ENCODE assay signal across 10 mouse cellular contexts in the genomic region with DNA sequence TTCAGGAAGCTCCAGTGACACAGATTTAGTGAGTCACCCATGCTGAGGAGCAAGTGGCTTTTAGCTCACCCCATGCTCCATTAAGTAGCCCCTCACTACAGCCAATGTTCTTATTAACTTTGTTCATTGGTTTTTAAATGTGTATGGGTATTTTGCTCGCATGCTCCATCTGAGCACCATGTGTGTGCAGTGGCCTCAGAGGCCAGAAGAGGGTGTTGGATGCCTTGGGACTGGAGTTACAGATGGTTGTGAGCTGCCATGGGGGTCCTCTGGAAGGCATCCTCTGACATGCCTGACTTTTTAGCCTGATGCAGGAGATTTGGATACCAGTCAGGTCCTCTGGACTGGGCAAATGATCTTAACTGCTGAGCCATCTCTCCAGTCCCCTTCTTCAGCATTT. TPM values are rescaled to one million over a fixed set of nuclear protein-coding genes. Genes with fewer than 3 reads are reported as not detected.
A peak's percentile ranks its signal among the peaks of the same experiment; 100 is the strongest.
DNase-seq lines count a peak whose midpoint lies in the region; ATAC-seq and TF ChIP-seq lines count a peak whose summit lies in the region.
"Had no signal": no experiment of that assay in that cellular context is flagged by ENCODE, and none has a peak within 500 bp of the region (broad histone marks: within the 10 kb centered on the region; RNA-seq: fewer than 3 reads in every experiment).

No protein-coding gene starts in this region.

- H3K4me2 ChIP-seq in hindbrain, embryonic 16.5 days (ENCODE audit: low read length), result no peak overlapping the region
- H3K4me2 ChIP-seq in hindbrain, embryonic 14.5 days (replicated peaks), result no peak overlapping the region
- H3K4me2 ChIP-seq: forebrain, embryonic 12.5 days; hindbrain, embryonic 13.5 days had no signal

- WGBS in hindbrain, embryonic 16.5 days, result 89% methylated on average over 1 of the region's 1 CpGs
- WGBS in hindbrain, embryonic 14.5 days, result 61% methylated on average over 1 of the region's 1 CpGs
- WGBS in lung, adult 2 months, result 41% methylated on average over 1 of the region's 1 CpGs
- WGBS in small intestine, adult 2 months, result 85% methylated on average over 1 of the region's 1 CpGs

- ATAC-seq in hindbrain, embryonic 16.5 days, result no peak
- no peak for ATAC-seq in hindbrain, embryonic 14.5 days (ENCODE audit: low FRiP score)

- no peak overlapping the region for H3K9ac ChIP-seq in hindbrain, embryonic 16.5 days (ENCODE audit: low read depth, low read length)
- H3K9ac ChIP-seq in hindbrain, embryonic 14.5 days, result no peak overlapping the region
- H3K9ac ChIP-seq: forebrain, embryonic 12.5 days; hindbrain, embryonic 13.5 days had no signal

- H3K27ac ChIP-seq in hindbrain, embryonic 16.5 days (ENCODE audit: low read depth, low read length), result 0 out of 2 replicates have a peak overlapping the region, but pooled peaks have one; percentile 27
- no peak overlapping the region for H3K27ac ChIP-seq in hindbrain, embryonic 14.5 days
- H3K27ac ChIP-seq in brown adipose tissue, adult 24 weeks (replicated peaks; ENCODE audit: low read depth, low read length), result peak overlapping the region; percentile 30; the same call in 1 of the 2 replicates
- H3K27ac ChIP-seq in small intestine, adult 2 months (ENCODE audit: insufficient read depth, low read depth, low read length), result peak overlapping the region; percentile 31
- H3K27ac ChIP-seq: forebrain, embryonic 12.5 days; hindbrain, embryonic 13.5 days had no signal

- H3K4me1 ChIP-seq in hindbrain, embryonic 16.5 days (ENCODE audit: control insufficient read depth, insufficient read depth, low read depth, low read length), result peaks cover 3% of the 10 kb centered on the region
- H3K4me1 ChIP-seq in hindbrain, embryonic 14.5 days (replicated peaks; ENCODE audit: control insufficient read depth, insufficient read depth, low read length), result peaks cover 4% of the 10 kb centered on the region
- H3K4me1 ChIP-seq in lung, adult 2 months (ENCODE audit: control insufficient read depth, insufficient read depth, low read length), result peaks cover 22% of the 10 kb centered on the region
- peaks cover 3% of the 10 kb centered on the region; the same call in 1 of the 2 replicates for H3K4me1 ChIP-seq in brown adipose tissue, adult 24 weeks (ENCODE audit: control insufficient read depth, insufficient read depth, insufficient read length, low read length)
- peaks cover 6% of the 10 kb centered on the region for H3K4me1 ChIP-seq in small intestine, adult 2 months (ENCODE audit: control insufficient read depth, insufficient read depth, insufficient read length, low read length)

- no peaks in the 10 kb centered on the region for H3K36me3 ChIP-seq in hindbrain, embryonic 16.5 days (ENCODE audit: control insufficient read depth, insufficient read depth, low read length)
- no peaks in the 10 kb centered on the region for H3K36me3 ChIP-seq in hindbrain, embryonic 14.5 days (replicated peaks; ENCODE audit: control insufficient read depth, insufficient read depth)
- H3K36me3 ChIP-seq in small intestine, adult 2 months (ENCODE audit: control insufficient read depth, insufficient read depth, low read length), result no peaks in the 10 kb centered on the region
- H3K36me3 ChIP-seq: forebrain, embryonic 12.5 days; hindbrain, embryonic 13.5 days had no signal

- DNase-seq in hindbrain, embryonic 14.5 days (ENCODE audit: low spot score), result no peak
- no peak for DNase-seq in lung, adult 2 months
- DNase-seq in lung, postnatal 14 days, result no peak
- no peak for DNase-seq in cerebellum, adult 9-10 months
- DNase-seq: cerebellum, postnatal 36 days had no signal

- peak; percentile 26; the same call in 1 of the 2 replicates for TF ChIP-seq CTCF in lung, adult 2 months (IDR thresholded peaks at IDR 0.05; ENCODE audit: insufficient read depth, low read length)
- TF ChIP-seq CTCF in small intestine, adult 2 months (IDR thresholded peaks at IDR 0.05; ENCODE audit: extremely low read depth, insufficient read length, insufficient replicate concordance, low read depth, low read length), result no peak

- H3K9me3 ChIP-seq in hindbrain, embryonic 16.5 days (ENCODE audit: control insufficient read depth, low read length), result no peaks in the 10 kb centered on the region
- H3K9me3 ChIP-seq in hindbrain, embryonic 14.5 days (ENCODE audit: control insufficient read depth, low read length), result no peaks in the 10 kb centered on the region
- H3K9me3 ChIP-seq: forebrain, embryonic 12.5 days; hindbrain, embryonic 13.5 days had no signal

- H3K4me3 ChIP-seq in hindbrain, embryonic 16.5 days (ENCODE audit: low read length), result no peak overlapping the region
- H3K4me3 ChIP-seq in hindbrain, embryonic 14.5 days (replicated peaks; ENCODE audit: low read length), result no peak overlapping the region
- no peak overlapping the region for H3K4me3 ChIP-seq in lung, adult 2 months (replicated peaks; ENCODE audit: extremely low read depth, low read depth, low read length)
- no peak overlapping the region for H3K4me3 ChIP-seq in brown adipose tissue, adult 24 weeks (ENCODE audit: insufficient read depth, low read depth, low read length)
- no peak overlapping the region for H3K4me3 ChIP-seq in small intestine, adult 2 months (ENCODE audit: low read depth, low read length)
- H3K4me3 ChIP-seq: forebrain, embryonic 12.5 days; hindbrain, embryonic 13.5 days had no signal

- no peaks in the 10 kb centered on the region for H3K27me3 ChIP-seq in hindbrain, embryonic 16.5 days (replicated peaks; ENCODE audit: control insufficient read depth, insufficient read depth, low read length)
- H3K27me3 ChIP-seq in hindbrain, embryonic 14.5 days (ENCODE audit: control insufficient read depth, insufficient read depth, low read length), result no peaks in the 10 kb centered on the region
- H3K27me3 ChIP-seq in small intestine, adult 2 months (ENCODE audit: control insufficient read depth, insufficient read depth, low read length), result no peaks in the 10 kb centered on the region
- H3K27me3 ChIP-seq: forebrain, embryonic 12.5 days; hindbrain, embryonic 13.5 days had no signal

- TF ChIP-seq POLR2A in lung, adult 2 months (IDR thresholded peaks at IDR 0.05; ENCODE audit: borderline replicate concordance, extremely low read depth, low read depth, low read length), result no peak
- no peak for TF ChIP-seq POLR2A in small intestine, adult 2 months (IDR thresholded peaks at IDR 0.05; ENCODE audit: low read depth, low read length)

RNA-seq across cellular contexts. Expression of a gene that starts 4.8 kb away (rescaled TPM):
- polyA plus RNA-seq in hindbrain, embryonic 16.5 days (2015; fragmentation: Nextera tagmentation; extraction: Ambion mirVana), result 332 and 340 TPM in 2 replicates
- polyA plus RNA-seq in hindbrain, embryonic 14.5 days (2014; fragmentation: Nextera tagmentation; extraction: Ambion mirVana), result 329 and 343 TPM in 2 replicates
- polyA plus RNA-seq in lung, adult 2 months (2012; rRNA removed), result 243 and 280 TPM in 2 replicates
- polyA plus RNA-seq in brown adipose tissue, adult 24 weeks (2012; ENCODE audit: insufficient read depth, insufficient read length, missing spikeins), result 116 and 126 TPM in 2 replicates
- polyA plus RNA-seq in small intestine, adult 2 months (2012; rRNA removed), result 99.4 and 256 TPM in 2 replicates

RNA-seq across cellular contexts. Expression of a gene that starts 29.3 kb away (rescaled TPM):
- polyA plus RNA-seq in hindbrain, embryonic 16.5 days (2015; fragmentation: Nextera tagmentation; extraction: Ambion mirVana), result 2.1 and 2.6 TPM in 2 replicates
- 1.1 and 1.5 TPM in 2 replicates for polyA plus RNA-seq in hindbrain, embryonic 14.5 days (2014; fragmentation: Nextera tagmentation; extraction: Ambion mirVana)
- 8.0 and 8.4 TPM in 2 replicates for polyA plus RNA-seq in lung, adult 2 months (2012; rRNA removed)
- 0.83 and 1.4 TPM in 2 replicates for polyA plus RNA-seq in brown adipose tissue, adult 24 weeks (2012; ENCODE audit: insufficient read depth, insufficient read length, missing spikeins)
- 4.0 and 6.9 TPM in 2 replicates for polyA plus RNA-seq in small intestine, adult 2 months (2012; rRNA removed)

RNA-seq across cellular contexts. Expression of a gene that starts 44.3 kb away (rescaled TPM):
- polyA plus RNA-seq in hindbrain, embryonic 16.5 days (2015; fragmentation: Nextera tagmentation; extraction: Ambion mirVana), result 22.0 and 22.1 TPM in 2 replicates
- polyA plus RNA-seq in hindbrain, embryonic 14.5 days (2014; fragmentation: Nextera tagmentation; extraction: Ambion mirVana), result 25.5 and 26.4 TPM in 2 replicates
- 29.6 and 31.1 TPM in 2 replicates for polyA plus RNA-seq in lung, adult 2 months (2012; rRNA removed)
- polyA plus RNA-seq in brown adipose tissue, adult 24 weeks (2012; ENCODE audit: insufficient read depth, insufficient read length, missing spikeins), result 4.1 and 7.5 TPM in 2 replicates
- polyA plus RNA-seq in small intestine, adult 2 months (2012; rRNA removed), result 6.4 and 6.8 TPM in 2 replicates
